Mouse (Mus musculus): ENCODE data around the gene Phlda1. TPM values are rescaled to one million over a fixed set of nuclear protein-coding genes. Genes with fewer than 3 reads are reported as not detected.

The Phlda1 gene
- polyA plus RNA-seq, 1 experiment from 2014 or later, result 28.8 TPM

GRCm38 (mm10) chr10:111520621-111521020, 14.5 kb downstream of the Phlda1 start:
- H3K27ac ChIP-seq, result peak overlapping the region; percentile 80; the same call in 1 of the 2 replicates
- 66% methylated on average over 3 of the region's 3 CpGs for whole genome bisulfite sequencing
- H3K27me3 ChIP-seq (ENCODE audit: insufficient read depth, poor library complexity, severe bottlenecking), result no peaks in the 10 kb centered on the region
- H3K36me3 ChIP-seq, result no peaks in the 10 kb centered on the region
- no peak for DNase-seq (ENCODE audit: low spot score)
- no peak overlapping the region for H3K4me3 ChIP-seq
- H3K4me1 ChIP-seq, result peaks cover 42% of the 10 kb centered on the region
- no peaks in the 10 kb centered on the region for H3K9me3 ChIP-seq

GRCm38 (mm10) chr10:111521636-111522035, 15.6 kb downstream of the Phlda1 start:
- no peaks in the 10 kb centered on the region for H3K27me3 ChIP-seq (ENCODE audit: insufficient read depth, poor library complexity, severe bottlenecking)
- H3K4me3 ChIP-seq, result no peak overlapping the region
- 67% methylated on average over 4 of the region's 4 CpGs for WGBS
- no peaks in the 10 kb centered on the region for H3K9me3 ChIP-seq
- no peaks in the 10 kb centered on the region for H3K36me3 ChIP-seq
- no peak overlapping the region; the same call in 1 of the 2 replicates for H3K27ac ChIP-seq
- DNase-seq (ENCODE audit: low spot score), result no peak
- peaks cover 33% of the 10 kb centered on the region for H3K4me1 ChIP-seq

GRCm38 (mm10) chr10:111522230-111522629, 16.1 kb downstream of the Phlda1 start:
- H3K4me1 ChIP-seq, result peaks cover 27% of the 10 kb centered on the region
- no peak for DNase-seq (ENCODE audit: low spot score)

GRCm38 (mm10) chr10:111523894-111524293, 17.8 kb downstream of the Phlda1 start:
- Histone ChIP-seq H3K27ac (no peak overlapping the region), H3K36me3 (no peaks in the 10 kb centered on the region), H3K27me3 (ENCODE audit: insufficient read depth, poor library complexity, severe bottlenecking) (no peaks in the 10 kb centered on the region), H3K4me1 (peaks cover 32% of the 10 kb centered on the region), H3K9me3 (no peaks in the 10 kb centered on the region), H3K4me3 (no peak overlapping the region)
- no peak for DNase-seq (ENCODE audit: low spot score)
- WGBS, result 81% methylated on average over 12 of the region's 12 CpGs

More at GRCm38 (mm10) chr10:111522230-111522629, 16.1 kb downstream of the Phlda1 start:
- Histone ChIP-seq H3K36me3 (no peaks in the 10 kb centered on the region), H3K27me3 (ENCODE audit: insufficient read depth, poor library complexity, severe bottlenecking) (no peaks in the 10 kb centered on the region), H3K27ac (0 out of 2 replicates have a peak overlapping the region, but pooled peaks have one; percentile 59), H3K9me3 (no peaks in the 10 kb centered on the region), H3K4me3 (no peak overlapping the region)
- WGBS, result 72% methylated on average over 4 of the region's 4 CpGs

- WGBS, result 84% methylated on average over 5 of the region's 5 CpGs
- Histone ChIP-seq H3K36me3 (no peaks in the 10 kb centered on the region), H3K9me3 (no peaks in the 10 kb centered on the region), H3K4me3 (no peak overlapping the region), H3K27ac (no peak overlapping the region), H3K4me1 (peaks cover 19% of the 10 kb centered on the region), H3K27me3 (ENCODE audit: insufficient read depth, poor library complexity, severe bottlenecking) (no peaks in the 10 kb centered on the region)
- DNase-seq (ENCODE audit: low spot score), result no peak
Measured at GRCm38 (mm10) chr10:111527057-111527456, 21.0 kb downstream of the Phlda1 start.

GRCm38 (mm10) chr10:111527613-111528012, 21.5 kb downstream of the Phlda1 start:
- DNase-seq (ENCODE audit: low spot score), result no peak
- H3K27ac ChIP-seq, result no peak overlapping the region
- no peaks in the 10 kb centered on the region for H3K36me3 ChIP-seq
- WGBS, result 88% methylated on average over 7 of the region's 7 CpGs
- H3K4me3 ChIP-seq, result no peak overlapping the region
- H3K9me3 ChIP-seq, result no peaks in the 10 kb centered on the region
- no peaks in the 10 kb centered on the region for H3K27me3 ChIP-seq (ENCODE audit: insufficient read depth, poor library complexity, severe bottlenecking)
- H3K4me1 ChIP-seq, result peaks cover 16% of the 10 kb centered on the region

- H3K36me3 ChIP-seq, result no peaks in the 10 kb centered on the region
- no peak for DNase-seq (ENCODE audit: low spot score)
- no peak overlapping the region for H3K27ac ChIP-seq
- no peak overlapping the region for H3K4me3 ChIP-seq
- no peaks in the 10 kb centered on the region for H3K27me3 ChIP-seq (ENCODE audit: insufficient read depth, poor library complexity, severe bottlenecking)
- H3K4me1 ChIP-seq, result peaks cover 16% of the 10 kb centered on the region
- 76% methylated on average over 4 of the region's 4 CpGs for WGBS
- H3K9me3 ChIP-seq, result no peaks in the 10 kb centered on the region
Measured at GRCm38 (mm10) chr10:111528283-111528682, 22.2 kb downstream of the Phlda1 start.

- 82% methylated on average over 7 of the region's 7 CpGs for WGBS
- H3K27ac ChIP-seq, result no peak overlapping the region
- H3K9me3 ChIP-seq, result no peaks in the 10 kb centered on the region
- peaks cover 27% of the 10 kb centered on the region for H3K4me1 ChIP-seq
- H3K36me3 ChIP-seq, result no peaks in the 10 kb centered on the region
- H3K27me3 ChIP-seq (ENCODE audit: insufficient read depth, poor library complexity, severe bottlenecking), result no peaks in the 10 kb centered on the region
- no peak for DNase-seq (ENCODE audit: low spot score)
- no peak overlapping the region for H3K4me3 ChIP-seq
Measured at GRCm38 (mm10) chr10:111530398-111530797, 24.3 kb downstream of the Phlda1 start.

- peaks cover 31% of the 10 kb centered on the region for H3K4me1 ChIP-seq
- 71% methylated on average over 8 of the region's 8 CpGs for WGBS
- DNase-seq (ENCODE audit: low spot score), result no peak
Measured at GRCm38 (mm10) chr10:111534691-111535090, 28.6 kb downstream of the Phlda1 start.

GRCm38 (mm10) chr10:111537410-111537809, 31.3 kb downstream of the Phlda1 start:
- Histone ChIP-seq H3K36me3 (no peaks in the 10 kb centered on the region), H3K4me1 (peaks cover 35% of the 10 kb centered on the region), H3K27ac (peak overlapping the region; percentile 74; the same call in 1 of the 2 replicates), H3K27me3 (ENCODE audit: insufficient read depth, poor library complexity, severe bottlenecking) (no peaks in the 10 kb centered on the region), H3K4me3 (peak overlapping the region; percentile 32; the same call in 1 of the 2 replicates), H3K9me3 (no peaks in the 10 kb centered on the region)
- 73% methylated on average over 19 of the region's 19 CpGs for WGBS
- DNase-seq (ENCODE audit: low spot score), result no peak

More at GRCm38 (mm10) chr10:111534691-111535090, 28.6 kb downstream of the Phlda1 start:
- Histone ChIP-seq H3K27me3 (ENCODE audit: insufficient read depth, poor library complexity, severe bottlenecking) (no peaks in the 10 kb centered on the region), H3K27ac (no peak overlapping the region), H3K36me3 (no peaks in the 10 kb centered on the region), H3K4me3 (no peak overlapping the region), H3K9me3 (no peaks in the 10 kb centered on the region)

GRCm38 (mm10) chr10:111539724-111540324, 33.7 kb downstream of the Phlda1 start:
- no peaks in the 10 kb centered on the region for H3K9me3 ChIP-seq
- H3K4me1 ChIP-seq, result peaks cover 47% of the 10 kb centered on the region
- no peak for DNase-seq (ENCODE audit: low spot score)
- 48% methylated on average over 9 of the region's 9 CpGs for WGBS
- no peak overlapping the region for H3K4me3 ChIP-seq
- no peaks in the 10 kb centered on the region for H3K27me3 ChIP-seq (ENCODE audit: insufficient read depth, poor library complexity, severe bottlenecking)
- no peaks in the 10 kb centered on the region for H3K36me3 ChIP-seq
- peak overlapping the region; percentile 79 for H3K27ac ChIP-seq

GRCm38 (mm10) chr10:111540678-111541077, 34.6 kb downstream of the Phlda1 start:
- 92% methylated on average over 9 of the region's 9 CpGs for WGBS
- no peak overlapping the region for H3K27ac ChIP-seq
- H3K4me1 ChIP-seq, result peaks cover 45% of the 10 kb centered on the region

GRCm38 (mm10) chr10:111543106-111543505, 37.0 kb downstream of the Phlda1 start:
- no peak for DNase-seq (ENCODE audit: low spot score)
- Histone ChIP-seq H3K4me3 (no peak overlapping the region), H3K27ac (peak overlapping the region; percentile 73; the same call in 1 of the 2 replicates), H3K4me1 (peaks cover 44% of the 10 kb centered on the region), H3K9me3 (no peaks in the 10 kb centered on the region), H3K27me3 (ENCODE audit: insufficient read depth, poor library complexity, severe bottlenecking) (no peaks in the 10 kb centered on the region), H3K36me3 (no peaks in the 10 kb centered on the region)
- WGBS, result 86% methylated on average over 7 of the region's 7 CpGs

More at GRCm38 (mm10) chr10:111540678-111541077, 34.6 kb downstream of the Phlda1 start:
- no peak for DNase-seq (ENCODE audit: low spot score)
- H3K9me3 ChIP-seq, result no peaks in the 10 kb centered on the region
- H3K36me3 ChIP-seq, result no peaks in the 10 kb centered on the region
- H3K27me3 ChIP-seq (ENCODE audit: insufficient read depth, poor library complexity, severe bottlenecking), result no peaks in the 10 kb centered on the region
- no peak overlapping the region for H3K4me3 ChIP-seq

Data from heart, embryonic 10.5 days (tissue).